Mouse (Mus musculus): ENCODE data around the gene Sept7. TPM values are rescaled to one million over a fixed set of nuclear protein-coding genes. Genes with fewer than 3 reads are reported as not detected.
A peak's percentile ranks its signal among the peaks of the same experiment; 100 is the strongest.
"Not testable (repeated sequence)": the region's sequence is repeated elsewhere in the genome, so short reads cannot be mapped to it uniquely, and the experiment has no call there.

Gene Sept7
- total RNA-seq (2021), result 10 to 100 TPM; 62.9 to 78.4 TPM
- long read RNA-seq, experiment 1, partial matches to known transcripts, result 3 of 118 reads
- long read RNA-seq, experiment 1, other reads (novel, unspliced or antisense), result 115 of 118 reads
- long read RNA-seq, experiment 2, partial matches to known transcripts, result 3 of 117 reads
- long read RNA-seq, experiment 2, other reads (novel, unspliced or antisense), result 114 of 117 reads

- DNase-seq (ENCODE audit: low spot score), result peak; percentile 99
These were observed at the start of gene Sept7 for GRCm38 (mm10) chr9:25252283-25252726. Sept7 (plus strand) TSS chr9:25252439.

GRCm38 (mm10) chr9:25208087-25208803, 44.0 kb upstream of the Sept7 start:
- no peak for DNase-seq (ENCODE audit: low spot score)

- DNase-seq (ENCODE audit: low spot score), result no peak
These were observed 39.7 kb upstream of the Sept7 start for GRCm38 (mm10) chr9:25212309-25213163.

GRCm38 (mm10) chr9:25213164-25213557, 39.1 kb upstream of the Sept7 start:
- no peak for DNase-seq (ENCODE audit: low spot score)

- DNase-seq (ENCODE audit: low spot score), result no peak
These were observed 36.8 kb upstream of the Sept7 start for GRCm38 (mm10) chr9:25215411-25215810.

- no peak for DNase-seq (ENCODE audit: low spot score)
These were observed 36.0 kb upstream of the Sept7 start for GRCm38 (mm10) chr9:25216210-25216609.

- DNase-seq (ENCODE audit: low spot score), result no peak
These were observed 33.3 kb upstream of the Sept7 start for GRCm38 (mm10) chr9:25218954-25219353.

- no peak for DNase-seq (ENCODE audit: low spot score)
These were observed 32.4 kb upstream of the Sept7 start for GRCm38 (mm10) chr9:25219882-25220281.

GRCm38 (mm10) chr9:25224959-25225358, 27.3 kb upstream of the Sept7 start:
- DNase-seq (ENCODE audit: low spot score), result no peak

GRCm38 (mm10) chr9:25229740-25230139, 22.5 kb upstream of the Sept7 start:
- DNase-seq (ENCODE audit: low spot score), result no peak

- DNase-seq (ENCODE audit: low spot score), result no peak
These were observed 21.8 kb upstream of the Sept7 start for GRCm38 (mm10) chr9:25230213-25231039.

GRCm38 (mm10) chr9:25241065-25241464, 11.2 kb upstream of the Sept7 start:
- DNase-seq (ENCODE audit: low spot score), result no peak

GRCm38 (mm10) chr9:25241783-25242182, 10.5 kb upstream of the Sept7 start:
- DNase-seq (ENCODE audit: low spot score), result not testable (repeated sequence)

- no peak for DNase-seq (ENCODE audit: low spot score)
These were observed 10.0 kb upstream of the Sept7 start for GRCm38 (mm10) chr9:25242266-25242665.

- DNase-seq (ENCODE audit: low spot score), result no peak
These were observed 8.1 kb upstream of the Sept7 start for GRCm38 (mm10) chr9:25243926-25244657.

GRCm38 (mm10) chr9:25245125-25245524, 7.1 kb upstream of the Sept7 start:
- no peak for DNase-seq (ENCODE audit: low spot score)

- no peak for DNase-seq (ENCODE audit: low spot score)
These were observed 5.7 kb upstream of the Sept7 start for GRCm38 (mm10) chr9:25246508-25246907.

GRCm38 (mm10) chr9:25251174-25251573, 1.1 kb upstream of the Sept7 start:
- no peak for DNase-seq (ENCODE audit: low spot score)

- peak; percentile 89 for DNase-seq (ENCODE audit: low spot score)
These were observed 492 bp upstream of the Sept7 start for GRCm38 (mm10) chr9:25251611-25252282.
